Mouse (Mus musculus) C2C12 (cell line): ENCODE measurements at regions not wholly inside any gene's neighbourhood (a gene's known extent, or its start where the extent isn't known, plus 50 kb on each side); places are given as distances from the start of the nearest gene placed in this dataset.
"Not testable (repeated sequence)": the region's sequence is repeated elsewhere in the genome, so short reads cannot be mapped to it uniquely, and the experiment has no call there.

Source experiments
- H3K27me3 ChIP-seq: one replicate; pipeline ENCODE4 v1.6.1; 2011; ENCODE audit not compliant: control insufficient read depth, insufficient read depth, insufficient read length
- H3K36me3 ChIP-seq: one replicate; pipeline ENCODE4 v1.6.1; 2011; ENCODE audit not compliant: control insufficient read depth, insufficient read depth
- H3K4me3 ChIP-seq: one replicate; pipeline ENCODE4 v1.5.1; 2011; ENCODE audit warnings: mild to moderate bottlenecking, control low read depth; ENCODE audit not compliant: poor library complexity, insufficient read depth, severe bottlenecking
- H3K79me2 ChIP-seq: one replicate; pipeline ENCODE4 v1.6.1; 2011; ENCODE audit not compliant: control insufficient read depth, insufficient read depth
- H3K79me3 ChIP-seq: one replicate; pipeline ENCODE4 v1.6.1; 2011; ENCODE audit warnings: low read depth, control low read depth
- H3ac ChIP-seq: one replicate; pipeline ENCODE3; 2011; ENCODE audit warnings: low read depth; ENCODE audit not compliant: control insufficient read depth, insufficient read length
- CEBPB ChIP-seq: IDR thresholded peaks from one replicate; pipeline ENCODE4 v1.6.1; 2011; ENCODE audit warnings: low read depth, mild to moderate bottlenecking, control low read depth, moderate library complexity
- CTCF ChIP-seq: IDR thresholded peaks from one replicate; pipeline ENCODE4 v1.5.1; 2011; ENCODE audit not compliant: control insufficient read depth, insufficient read depth, insufficient read length
- FOSL1 ChIP-seq: IDR thresholded peaks from one replicate; pipeline ENCODE4 v1.8.0; 2011; ENCODE audit warnings: mild to moderate bottlenecking, low read length; ENCODE audit not compliant: poor library complexity, insufficient read depth, severe bottlenecking
- MAX ChIP-seq: IDR thresholded peaks from one replicate; pipeline ENCODE4 v1.6.1; 2011; ENCODE audit warnings: mild to moderate bottlenecking, control low read depth
- MYOD1 ChIP-seq: IDR thresholded peaks from one replicate; pipeline ENCODE4 v1.6.1; 2011; ENCODE audit warnings: low read depth; ENCODE audit not compliant: control insufficient read depth, insufficient read length
- MYOG ChIP-seq: IDR thresholded peaks from one replicate; pipeline ENCODE4 v1.6.1; 2011; ENCODE audit not compliant: control insufficient read depth, insufficient read length; ENCODE audit errors: extremely low read depth
- USF1 ChIP-seq: IDR thresholded peaks from one replicate; pipeline ENCODE4 v1.6.1; 2011; ENCODE audit warnings: low read depth, mild to moderate bottlenecking, control low read depth, moderate library complexity

DNA sequence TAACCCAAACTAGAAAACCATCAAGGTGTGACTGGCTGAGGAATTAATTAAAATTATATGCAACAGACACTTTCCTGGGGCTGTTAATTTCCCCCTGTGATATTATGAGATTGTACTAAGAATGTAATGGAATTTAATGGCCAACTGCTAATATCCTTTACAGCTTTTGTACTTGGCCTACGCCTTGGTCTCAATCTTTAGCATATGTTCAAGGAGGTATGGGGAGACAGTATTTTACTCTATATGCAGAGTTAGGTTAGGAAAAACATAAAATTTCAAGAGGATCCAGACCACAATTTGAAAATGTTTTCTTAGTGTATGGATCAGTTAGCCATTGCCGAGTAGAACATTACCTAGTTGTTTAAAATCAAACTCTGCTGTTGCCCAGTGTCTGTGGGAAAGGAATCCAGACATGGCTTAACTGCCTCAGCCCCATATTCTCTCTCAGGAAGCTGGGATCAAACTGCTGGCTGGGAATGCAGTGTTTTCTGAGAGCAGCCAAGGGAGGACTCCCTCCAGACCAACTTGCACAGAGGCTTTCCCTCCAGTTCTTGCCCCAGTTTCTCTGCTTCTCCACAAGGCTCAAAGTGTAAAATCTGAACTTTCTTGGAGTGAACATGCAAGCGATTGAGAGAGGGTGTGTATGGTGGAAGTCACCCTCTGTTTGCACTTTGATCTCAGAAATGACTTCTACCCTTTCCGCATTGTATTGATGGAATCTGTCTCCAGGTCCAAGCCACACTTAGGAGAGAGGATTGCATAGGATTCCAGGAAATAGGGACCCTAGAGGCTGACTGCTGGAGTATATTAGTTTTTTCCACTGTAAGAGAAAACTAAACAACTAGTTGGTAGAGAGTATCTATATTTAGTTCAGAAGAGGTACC, 294.6 kb downstream of the Hace1 start:
- no peaks in the 10 kb centered on the region for H3K79me3 ChIP-seq
- TF ChIP-seq CTCF (no peak), MYOG (no peak), MYOD1 (no peak), MAX (no peak), FOSL1 (no peak), USF1 (no peak), CEBPB (no peak)
- no peaks in the 10 kb centered on the region for H3K36me3 ChIP-seq
- no peaks in the 10 kb centered on the region for H3K27me3 ChIP-seq
- H3ac ChIP-seq: no peak overlapping the region
- no peaks in the 10 kb centered on the region for H3K79me2 ChIP-seq
- no peak overlapping the region for H3K4me3 ChIP-seq

DNA sequence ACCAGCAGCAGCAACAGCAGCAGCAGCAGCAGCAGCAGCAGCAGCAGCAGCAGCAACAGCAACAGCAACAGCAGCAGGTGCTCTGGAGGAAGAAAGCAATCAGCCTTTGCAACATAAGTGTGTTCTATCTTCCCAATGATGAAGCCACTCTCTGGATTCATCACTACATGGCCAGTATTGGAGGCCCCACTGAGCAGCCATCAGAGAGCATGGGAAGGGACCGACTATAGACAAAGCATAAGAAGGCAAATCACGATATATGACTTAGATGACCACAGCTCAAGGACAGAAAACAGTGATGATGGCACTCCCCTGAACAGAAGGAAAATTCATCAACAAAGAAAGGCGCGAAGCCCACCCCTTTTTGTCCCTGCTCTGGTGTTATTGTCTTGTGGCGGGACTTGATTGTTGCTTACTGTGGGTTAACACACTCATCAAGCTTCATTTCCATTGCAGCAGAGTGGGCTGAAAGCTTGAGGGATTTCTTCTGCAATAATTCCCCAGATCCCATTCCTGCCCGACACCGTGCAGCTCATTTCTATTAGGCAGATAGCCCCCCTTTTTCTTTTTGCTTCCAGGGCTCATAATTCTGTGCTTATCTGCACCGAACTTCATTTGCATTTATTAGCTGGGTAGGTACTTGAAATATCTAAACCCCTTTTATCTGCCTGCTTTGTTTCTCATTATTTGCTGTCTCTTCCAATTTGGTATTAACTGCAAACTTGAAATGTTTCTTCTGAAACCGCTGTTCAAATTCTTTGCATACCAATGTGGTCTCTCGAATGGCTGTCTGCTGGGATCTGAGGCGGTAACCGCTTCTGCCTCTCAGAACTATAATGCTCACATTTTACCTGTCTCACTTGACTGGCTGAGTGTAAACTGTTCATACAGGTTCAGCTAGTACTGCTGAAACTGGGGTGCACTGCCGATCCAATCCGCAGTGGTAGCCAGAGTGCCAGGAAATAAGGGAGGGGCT, 296.5 kb downstream of the Hace1 start:
- Histone ChIP-seq H3K79me3 (no peaks in the 10 kb centered on the region), H3K36me3 (no peaks in the 10 kb centered on the region), H3K79me2 (no peaks in the 10 kb centered on the region), H3K27me3 (no peaks in the 10 kb centered on the region), H3K4me3 (no peak overlapping the region), H3ac (no peak overlapping the region)
- TF ChIP-seq MYOG (no peak), MAX (no peak), FOSL1 (no peak)

DNA sequence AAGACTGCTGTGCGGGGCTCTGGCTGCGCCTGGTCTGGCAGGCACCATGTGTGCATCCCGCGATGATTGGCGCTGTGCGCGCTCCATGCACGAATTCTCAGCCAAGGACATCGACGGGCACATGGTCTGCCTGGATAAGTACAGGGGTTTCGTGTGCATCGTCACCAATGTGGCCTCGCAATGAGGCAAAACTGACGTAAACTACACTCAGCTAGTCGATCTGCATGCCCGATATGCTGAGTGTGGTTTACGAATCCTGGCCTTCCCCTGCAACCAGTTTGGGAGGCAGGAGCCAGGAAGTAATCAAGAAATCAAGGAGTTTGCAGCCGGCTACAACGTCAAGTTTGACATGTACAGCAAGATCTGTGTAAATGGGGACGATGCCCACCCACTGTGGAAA, 297.7 kb downstream of the Hace1 start:
- not testable (repeated sequence) for H3K79me2 ChIP-seq, H3K27me3 ChIP-seq, H3K79me3 ChIP-seq, H3ac ChIP-seq, H3K36me3 ChIP-seq, H3K4me3 ChIP-seq

DNA sequence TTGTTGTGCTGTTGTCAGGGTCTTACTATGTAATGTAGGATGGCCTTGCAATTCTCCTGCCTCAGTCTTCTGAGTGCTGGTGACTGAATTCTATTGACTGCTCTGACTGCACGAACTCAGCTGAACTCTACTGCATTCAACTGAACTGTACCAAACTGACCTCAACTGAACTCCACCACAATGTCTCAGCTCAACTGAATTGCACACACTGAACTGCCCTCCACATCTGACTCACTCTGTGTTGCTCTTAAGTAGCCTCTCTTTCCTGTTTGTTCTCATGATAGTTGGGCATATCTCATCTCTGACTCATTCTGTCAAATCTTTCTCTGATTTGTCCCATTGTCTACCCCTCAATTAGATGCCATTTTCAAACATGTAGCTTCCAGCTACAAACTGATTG, 306.1 kb downstream of the Hace1 start:
- H3K4me3 ChIP-seq: no peak overlapping the region
- no peaks in the 10 kb centered on the region for H3K79me3 ChIP-seq
- H3ac ChIP-seq: no peak overlapping the region
- no peaks in the 10 kb centered on the region for H3K79me2 ChIP-seq
- H3K36me3 ChIP-seq: no peaks in the 10 kb centered on the region
- TF ChIP-seq MYOG: no peak
- TF ChIP-seq CEBPB: no peak
- TF ChIP-seq FOSL1: no peak
- no peak for TF ChIP-seq MYOD1
- no peak for TF ChIP-seq CTCF
- TF ChIP-seq USF1: no peak
- no peak for TF ChIP-seq MAX
- no peaks in the 10 kb centered on the region for H3K27me3 ChIP-seq

DNA sequence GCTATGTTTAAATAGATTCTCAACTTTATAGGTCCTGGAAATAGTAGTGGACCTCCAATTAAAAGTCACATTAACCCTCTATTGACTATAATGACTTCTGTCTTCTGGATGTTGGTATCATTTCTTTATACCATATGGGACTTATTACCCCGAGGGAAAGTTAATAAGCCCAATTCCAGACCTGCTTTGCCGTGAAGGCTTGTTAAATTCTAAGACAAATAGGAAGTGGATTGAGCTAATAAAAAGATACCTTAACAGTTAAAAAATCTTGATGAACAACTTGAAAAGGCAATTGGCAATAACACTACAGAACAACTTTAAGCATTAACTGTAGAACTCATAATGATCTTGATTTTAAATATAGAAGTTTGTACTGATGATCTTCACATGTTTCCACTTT, 309.0 kb downstream of the Hace1 start:
- no peaks in the 10 kb centered on the region for H3K79me3 ChIP-seq
- TF ChIP-seq USF1 (no peak), MYOD1 (no peak), CEBPB (no peak), FOSL1 (no peak), MAX (no peak), MYOG (no peak), CTCF (no peak)
- no peaks in the 10 kb centered on the region for H3K27me3 ChIP-seq
- H3ac ChIP-seq: no peak overlapping the region
- H3K36me3 ChIP-seq: no peaks in the 10 kb centered on the region
- H3K4me3 ChIP-seq: no peak overlapping the region
- H3K79me2 ChIP-seq: no peaks in the 10 kb centered on the region

DNA sequence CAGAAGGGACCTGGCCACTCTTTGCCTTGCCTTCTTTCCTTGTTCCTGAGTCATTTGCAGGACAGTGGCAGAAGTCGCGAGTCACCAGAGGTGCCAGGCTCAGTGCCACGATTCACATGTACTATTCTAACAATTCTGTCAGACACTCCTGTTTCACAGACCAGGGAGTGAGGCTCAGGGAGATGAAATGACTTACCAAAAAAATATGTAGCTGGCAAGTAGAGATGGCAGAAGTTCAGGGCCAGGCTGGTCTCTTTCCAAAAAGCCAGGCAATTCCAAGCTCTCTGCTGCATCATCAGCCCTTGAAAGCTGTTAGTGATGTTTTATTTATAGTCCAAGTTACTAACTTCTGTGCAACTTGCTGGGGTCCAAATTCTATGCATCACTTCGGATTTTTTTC, 311.2 kb downstream of the Hace1 start:
- Histone ChIP-seq H3K27me3 (no peaks in the 10 kb centered on the region), H3K79me3 (no peaks in the 10 kb centered on the region), H3K36me3 (no peaks in the 10 kb centered on the region), H3K79me2 (no peaks in the 10 kb centered on the region), H3ac (no peak overlapping the region), H3K4me3 (no peak overlapping the region)
- TF ChIP-seq USF1: no peak
- TF ChIP-seq MYOG: no peak
- TF ChIP-seq CTCF: no peak
- no peak for TF ChIP-seq MYOD1
- no peak for TF ChIP-seq FOSL1
- no peak for TF ChIP-seq CEBPB
- TF ChIP-seq MAX: no peak
